Mouse (Mus musculus) liver, postnatal 0 days (tissue): Measurements from ENCODE around the gene Gm32742. TPM values are rescaled to one million over a fixed set of nuclear protein-coding genes. Genes with fewer than 3 reads are reported as not detected.

Experiments used
- ATAC-seq: fragments of 200-750 bp; cut with Nextera tagmentation; 2 replicates; pipeline ENCODE4 v1.8.0; 2017; ENCODE audit warnings: mild to moderate bottlenecking, moderate library complexity
- DNase-seq: peaks from one replicate; pipeline ENCODE4 v3.0.0-alpha.2; 2016
- H3K27ac ChIP-seq: fragments of 300-500 bp; sonication (generic); 2 replicates; pipeline ENCODE4 v1.5.1; 2014; ENCODE audit warnings: antibody characterized with exemption, moderate library complexity, mild to moderate bottlenecking, low read depth
- H3K27me3 ChIP-seq: fragments of 300-500 bp; sonication (generic); 2 replicates; pipeline ENCODE4 v1.6.1; 2014; ENCODE audit warnings: low read length, control low read depth, mixed read lengths; ENCODE audit not compliant: insufficient read depth
- H3K36me3 ChIP-seq: fragments of 300-500 bp; sonication (generic); replicated peaks from 2 replicates; pipeline ENCODE4 v1.6.1; 2014; ENCODE audit warnings: mild to moderate bottlenecking, control low read depth, low read length, moderate library complexity, mixed read lengths; ENCODE audit not compliant: insufficient read depth
- H3K4me1 ChIP-seq: fragments of 300-500 bp; sonication (generic); 2 replicates; pipeline ENCODE4 v1.6.1; 2014; ENCODE audit warnings: antibody characterized with exemption, mild to moderate bottlenecking, control low read depth; ENCODE audit not compliant: insufficient read depth
- H3K4me2 ChIP-seq: fragments of 300-500 bp; sonication (generic); 2 replicates; pipeline ENCODE4 v1.6.1; 2014; ENCODE audit warnings: low read depth, mild to moderate bottlenecking, low read length, moderate library complexity, mixed read lengths
- H3K4me3 ChIP-seq: fragments of 300-500 bp; sonication (generic); 2 replicates; pipeline ENCODE4 v1.5.1; 2014; ENCODE audit warnings: low read depth, low read length
- H3K9ac ChIP-seq: fragments of 300-500 bp; sonication (generic); replicated peaks from 2 replicates; pipeline ENCODE4 v1.6.1; 2014; ENCODE audit warnings: mild to moderate bottlenecking, moderate library complexity
- H3K9me3 ChIP-seq: fragments of 300-500 bp; sonication (generic); 2 replicates; pipeline ENCODE4 v1.6.1; 2016; ENCODE audit warnings: mild to moderate bottlenecking, control low read depth, low read length, mixed read lengths
- CTCF ChIP-seq: sonication (generic); IDR thresholded peaks from 2 replicates; pipeline ENCODE4 v1.5.1; 2016; ENCODE audit warnings: antibody characterized with exemption, low read depth
- EP300 ChIP-seq: IDR thresholded peaks from 2 replicates; pipeline ENCODE4 v1.6.1; 2016; ENCODE audit warnings: antibody characterized with exemption, low read depth, mild to moderate bottlenecking
- WGBS: fragments of 180-500 bp; shearing (Covaris S2); extraction: QIAGEN DNeasy Blood & Tissue Kit; methylation state at CpG from one replicate; pipeline ENCODE4 v1.1.7; 2014; ENCODE audit not compliant: insufficient replicate concordance; 5-methylcytosine and 5-hydroxymethylcytosine counted together
- polyA plus RNA-seq: library from polyadenylated mRNA; unstranded; fragments of >200 nt; fragmentation: Nextera tagmentation; extraction: Ambion mirVana; gene quantifications from 2 replicates; pipeline ENCODE4 v1.2.1, GENCODE M21; 2015

Gene Gm32742
- polyA plus RNA-seq, 1 experiment from 2014 or later: not detected

DNA sequence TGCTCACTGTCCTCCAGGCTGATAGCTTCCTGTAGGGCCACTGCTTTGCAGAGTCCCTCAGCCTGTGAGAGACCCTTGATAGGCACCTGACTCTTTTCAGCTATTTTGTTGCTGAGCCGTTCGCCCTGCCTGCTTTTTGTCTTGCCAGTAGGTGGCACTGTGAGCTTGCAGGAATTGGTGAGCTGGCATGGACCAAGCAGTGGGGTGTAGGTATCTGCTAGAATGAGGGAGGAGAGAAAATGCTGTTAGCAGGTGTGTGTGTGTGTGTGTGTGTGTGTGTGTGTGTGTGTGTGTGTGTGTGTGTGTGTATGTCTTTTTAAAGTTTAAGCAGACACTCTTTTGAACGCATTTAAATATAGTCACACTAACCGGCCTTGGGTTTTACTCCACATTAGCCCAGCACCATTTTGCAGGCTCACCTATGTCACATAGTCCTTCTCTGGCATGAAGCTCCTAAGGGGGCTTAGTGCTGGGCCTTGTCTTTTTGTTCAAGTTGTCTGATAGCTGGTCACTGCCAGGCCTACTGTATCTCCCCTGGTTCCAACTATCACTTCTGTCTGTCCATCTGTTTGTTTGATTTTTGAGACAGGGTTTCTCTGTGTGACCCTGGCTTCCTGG, 3.4 kb downstream of the Gm32742 start:
- TF ChIP-seq EP300 (no peak), CTCF (peak; percentile 96)
- ATAC-seq (peak; percentile 56), DNase-seq (peak; percentile 76)
- Histone ChIP-seq H3K27ac (no peak overlapping the region), H3K9ac (no peak overlapping the region), H3K9me3 (no peaks in the 10 kb centered on the region), H3K4me2 (no peak overlapping the region), H3K4me3 (no peak overlapping the region), H3K36me3 (no peaks in the 10 kb centered on the region), H3K4me1 (no peaks in the 10 kb centered on the region), H3K27me3 (no peaks in the 10 kb centered on the region)
- 25% methylated on average over 4 of the region's 4 CpGs for whole genome bisulfite sequencing

- no peak overlapping the region for H3K27ac ChIP-seq
- ATAC-seq (0 out of 2 replicates have a peak, but pooled peaks have one; percentile 23), DNase-seq (peak; percentile 65)
- H3K36me3 ChIP-seq: no peaks in the 10 kb centered on the region
- WGBS: 18% methylated on average over 13 of the region's 13 CpGs
- no peak overlapping the region for H3K4me2 ChIP-seq
- no peak overlapping the region for H3K9ac ChIP-seq
- TF ChIP-seq EP300 (no peak), CTCF (peak; percentile 78)
- H3K27me3 ChIP-seq: peaks cover 4% of the 10 kb centered on the region; the same call in 1 of the 2 replicates
- no peaks in the 10 kb centered on the region for H3K9me3 ChIP-seq
- no peaks in the 10 kb centered on the region for H3K4me1 ChIP-seq
- no peak overlapping the region for H3K4me3 ChIP-seq
These were observed 13.1 kb downstream of the Gm32742 start for GRCm38 (mm10) chr9:51152079-51152752.

DNA sequence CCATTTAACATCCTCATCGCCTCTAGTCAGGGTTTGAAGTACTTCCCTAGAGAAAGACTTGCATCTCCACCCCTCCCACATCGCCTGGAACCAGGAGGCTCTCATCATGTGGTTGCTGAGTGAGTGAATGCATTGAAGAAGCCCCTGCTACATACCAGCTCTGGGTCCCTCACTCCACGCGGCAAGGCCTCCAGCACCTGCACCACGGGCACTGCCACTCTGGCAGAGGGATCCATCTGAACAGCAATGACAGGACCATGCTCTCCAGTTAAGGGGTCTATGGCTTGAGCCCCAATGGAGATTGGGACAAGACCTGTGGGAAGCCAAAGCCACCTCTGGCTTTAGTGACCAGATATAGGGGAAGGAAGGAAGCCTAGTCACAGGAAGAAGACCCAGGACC, 18.0 kb downstream of the Gm32742 start:
- Histone ChIP-seq H3K27me3 (peaks cover 4% of the 10 kb centered on the region; the same call in 1 of the 2 replicates), H3K4me1 (no peaks in the 10 kb centered on the region), H3K4me3 (no peak overlapping the region), H3K4me2 (no peak overlapping the region), H3K36me3 (no peaks in the 10 kb centered on the region), H3K9ac (no peak overlapping the region), H3K27ac (no peak overlapping the region), H3K9me3 (no peaks in the 10 kb centered on the region)
- DNase-seq (no peak), ATAC-seq (no peak)
- TF ChIP-seq CTCF: no peak
- no peak for TF ChIP-seq EP300
- WGBS: 73% methylated on average over 5 of the region's 5 CpGs

- Histone ChIP-seq H3K9me3 (no peaks in the 10 kb centered on the region), H3K4me1 (no peaks in the 10 kb centered on the region), H3K36me3 (no peaks in the 10 kb centered on the region), H3K4me3 (no peak overlapping the region), H3K27ac (no peak overlapping the region), H3K4me2 (no peak overlapping the region), H3K9ac (no peak overlapping the region), H3K27me3 (no peaks in the 10 kb centered on the region)
- ATAC-seq: no peak
- TF ChIP-seq EP300: no peak
- no peak for TF ChIP-seq CTCF
- WGBS: 80% methylated on average over 4 of the region's 4 CpGs
- DNase-seq: no peak
These were observed 18.8 kb downstream of the Gm32742 start for GRCm38 (mm10) chr9:51146496-51146895.

GRCm38 (mm10) chr9:51144218-51144617, 21.1 kb downstream of the Gm32742 start:
- peak; percentile 9; the same call in 1 of the 2 replicates for TF ChIP-seq CTCF
- no peak for TF ChIP-seq EP300
- DNase-seq (no peak), ATAC-seq (no peak)
- Histone ChIP-seq H3K9ac (no peak overlapping the region), H3K36me3 (no peaks in the 10 kb centered on the region), H3K27me3 (no peaks in the 10 kb centered on the region), H3K4me1 (no peaks in the 10 kb centered on the region), H3K9me3 (no peaks in the 10 kb centered on the region), H3K4me2 (no peak overlapping the region), H3K4me3 (no peak overlapping the region), H3K27ac (no peak overlapping the region)
- 69% methylated on average over 6 of the region's 6 CpGs for WGBS

DNA sequence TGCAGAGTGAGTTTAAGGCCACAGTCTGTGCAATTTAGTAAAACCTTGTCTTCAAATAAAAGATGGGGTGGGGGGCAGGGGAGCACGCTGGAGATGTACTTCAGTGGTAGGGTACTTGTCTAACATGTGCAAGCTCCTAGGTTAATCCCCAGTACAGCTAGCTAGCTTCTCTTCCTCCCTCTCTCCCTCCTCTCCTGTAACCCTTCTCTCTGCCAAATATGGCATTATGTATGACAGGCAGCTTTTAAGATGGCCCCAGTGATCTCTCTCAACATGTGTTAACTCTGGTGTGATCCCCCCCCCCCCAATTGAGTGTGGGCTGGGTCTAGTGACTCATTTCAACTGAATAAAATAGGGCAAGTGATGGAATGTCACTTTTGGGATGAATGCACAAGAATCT, 21.9 kb downstream of the Gm32742 start:
- Histone ChIP-seq H3K9me3 (no peaks in the 10 kb centered on the region), H3K4me2 (no peak overlapping the region), H3K36me3 (no peaks in the 10 kb centered on the region), H3K4me1 (no peaks in the 10 kb centered on the region), H3K4me3 (no peak overlapping the region), H3K9ac (no peak overlapping the region), H3K27me3 (no peaks in the 10 kb centered on the region), H3K27ac (no peak overlapping the region)
- WGBS: 74% methylated on average over 1 of the region's 1 CpGs
- TF ChIP-seq EP300 (no peak), CTCF (no peak)
- ATAC-seq (no peak), DNase-seq (no peak)
